Mouse (Mus musculus): ENCODE results near the gene Slc34a3.

- TF ChIP-seq CTCF (conservative IDR thresholded peaks at IDR 0.05; ENCODE audit: low read length): no peak
- TF ChIP-seq POU5F1 (IDR thresholded peaks at IDR 0.05; ENCODE audit: borderline replicate concordance, low read length): no peak
- TF ChIP-seq NANOG (IDR thresholded peaks at IDR 0.05; ENCODE audit: borderline replicate concordance, low read length): no peak
Measured at GRCm38 (mm10) chr2:25263623-25264285, 29.6 kb upstream of the Slc34a3 start.
